Mouse (Mus musculus) lung, embryonic 14.5 days (tissue): ENCODE data around the gene Pld6. TPM values are rescaled to one million over a fixed set of nuclear protein-coding genes. Genes with fewer than 3 reads are reported as not detected.

ENCODE experiments used
- ATAC-seq: fragments of 200-750 bp; cut with Nextera tagmentation; 2 replicates; pipeline ENCODE4 v1.8.0; 2017; ENCODE audit warnings: mild to moderate bottlenecking, moderate TSS enrichment, moderate library complexity; ENCODE audit not compliant: insufficient read depth
- DNase-seq: peaks from one replicate; pipeline ENCODE4 v3.0.0-alpha.2; 2015
- H3K27ac ChIP-seq: fragments of 300-500 bp; sonication (generic); 2 replicates; pipeline ENCODE4 v1.5.1; 2014; ENCODE audit warnings: low read depth, mild to moderate bottlenecking, moderate library complexity
- H3K27me3 ChIP-seq: fragments of 300-500 bp; sonication (generic); 2 replicates; pipeline ENCODE4 v1.6.1; 2014; ENCODE audit warnings: low read length, control low read depth; ENCODE audit not compliant: insufficient read depth
- H3K36me3 ChIP-seq: fragments of 300-500 bp; sonication (generic); 2 replicates; pipeline ENCODE4 v1.6.1; 2014; ENCODE audit warnings: control low read depth; ENCODE audit not compliant: insufficient read depth
- H3K4me1 ChIP-seq: fragments of 300-500 bp; sonication (generic); 2 replicates; pipeline ENCODE4 v1.6.1; 2014; ENCODE audit warnings: antibody characterized with exemption, control low read depth; ENCODE audit not compliant: insufficient read depth
- H3K4me2 ChIP-seq: fragments of 300-500 bp; sonication (generic); 2 replicates; pipeline ENCODE4 v1.6.1; 2014; ENCODE audit warnings: mild to moderate bottlenecking
- H3K4me3 ChIP-seq: fragments of 300-500 bp; sonication (generic); 2 replicates; pipeline ENCODE4 v1.5.1; 2014; ENCODE audit warnings: low read depth, low read length
- H3K9ac ChIP-seq: fragments of 300-500 bp; sonication (generic); 2 replicates; pipeline ENCODE4 v1.6.1; 2014
- H3K9me3 ChIP-seq: fragments of 300-500 bp; sonication (generic); 2 replicates; pipeline ENCODE4 v1.6.1; 2016; ENCODE audit warnings: low read depth, low read length, control low read depth
- CTCF ChIP-seq: IDR thresholded peaks from 2 replicates; pipeline ENCODE4 v1.5.1; 2016; ENCODE audit warnings: antibody characterized with exemption, low read depth
- WGBS: fragments of 180-500 bp; shearing (Covaris S2); extraction: QIAGEN DNeasy Blood & Tissue Kit; methylation state at CpG from one replicate; pipeline ENCODE4 v1.1.7; 2014; 5-methylcytosine and 5-hydroxymethylcytosine counted together
- polyA plus RNA-seq: library from polyadenylated mRNA; unstranded; fragments of >200 nt; fragmentation: Nextera tagmentation; extraction: Ambion mirVana; gene quantifications from 2 replicates; pipeline ENCODE4 v1.2.1, GENCODE M21; 2014

The Pld6 gene
- polyA plus RNA-seq, 1 experiment from 2014 or later: 1.8 TPM

DNA sequence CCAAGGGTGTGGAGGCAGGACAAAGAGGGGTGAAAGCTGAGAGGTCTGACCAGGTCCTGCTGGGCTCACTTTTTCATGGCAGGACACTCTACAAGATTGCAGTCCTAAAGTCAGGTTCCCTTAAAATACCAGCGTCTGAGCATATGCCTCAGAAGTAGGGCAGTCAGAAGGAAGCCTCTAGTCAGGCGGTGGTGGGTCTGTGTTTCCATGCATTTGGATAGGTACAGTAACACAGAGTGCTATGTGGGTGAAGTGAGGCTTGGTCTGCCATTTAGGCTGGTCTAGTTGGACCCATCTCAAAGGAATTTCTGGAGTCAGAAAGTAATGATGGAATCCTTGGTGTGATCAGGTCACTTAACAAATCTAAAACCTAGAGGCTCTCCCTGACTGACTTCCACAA, 18.1 kb downstream of the Pld6 start:
- H3K27me3 ChIP-seq: no peaks in the 10 kb centered on the region
- H3K4me1 ChIP-seq: no peaks in the 10 kb centered on the region
- H3K9ac ChIP-seq: no peak overlapping the region
- H3K4me3 ChIP-seq: no peak overlapping the region
- no peaks in the 10 kb centered on the region for H3K9me3 ChIP-seq
- peaks cover 98% of the 10 kb centered on the region for H3K36me3 ChIP-seq
- 81% methylated on average over 2 of the region's 2 CpGs for WGBS
- no peak overlapping the region for H3K4me2 ChIP-seq
- no peak for TF ChIP-seq CTCF
- DNase-seq (no peak), ATAC-seq (no peak)
- H3K27ac ChIP-seq: no peak overlapping the region

DNA sequence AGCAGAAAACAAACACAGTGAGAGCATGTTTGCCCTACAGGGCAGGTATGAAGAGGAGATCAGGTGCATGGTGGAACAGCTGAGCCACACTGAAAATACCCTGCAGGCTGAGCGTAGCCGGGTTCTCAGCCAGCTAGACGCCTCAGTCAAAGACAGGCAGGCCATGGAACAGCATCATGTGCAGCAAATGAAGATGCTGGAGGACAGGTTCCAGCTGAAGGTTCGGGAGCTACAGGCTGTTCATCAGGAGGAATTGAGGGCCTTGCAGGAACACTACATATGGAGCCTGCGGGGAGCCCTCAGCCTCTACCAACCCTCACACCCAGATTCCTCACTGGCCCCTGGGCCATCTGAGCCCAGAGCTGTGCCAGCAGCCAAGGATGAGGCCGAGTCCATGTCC, 26.6 kb downstream of the Pld6 start:
- Histone ChIP-seq H3K4me2 (no peak overlapping the region), H3K27me3 (no peaks in the 10 kb centered on the region), H3K9me3 (no peaks in the 10 kb centered on the region), H3K9ac (no peak overlapping the region), H3K4me1 (no peaks in the 10 kb centered on the region), H3K36me3 (peaks cover 96% of the 10 kb centered on the region), H3K27ac (no peak overlapping the region), H3K4me3 (no peak overlapping the region)
- DNase-seq (no peak), ATAC-seq (no peak)
- no peak for TF ChIP-seq CTCF
- WGBS: 94% methylated on average over 6 of the region's 6 CpGs

- ATAC-seq (no peak), DNase-seq (no peak)
- no peaks in the 10 kb centered on the region for H3K27me3 ChIP-seq
- TF ChIP-seq CTCF: no peak
- no peak overlapping the region for H3K27ac ChIP-seq
- H3K4me1 ChIP-seq: no peaks in the 10 kb centered on the region
- WGBS: 73% methylated on average over 2 of the region's 2 CpGs
- no peaks in the 10 kb centered on the region for H3K9me3 ChIP-seq
- no peak overlapping the region for H3K9ac ChIP-seq
- H3K36me3 ChIP-seq: peaks cover 96% of the 10 kb centered on the region
- H3K4me3 ChIP-seq: no peak overlapping the region
- no peak overlapping the region for H3K4me2 ChIP-seq
These were observed 27.8 kb downstream of the Pld6 start for GRCm38 (mm10) chr11:59759626-59760025.

- DNase-seq (peak; percentile 31), ATAC-seq (no peak)
- 90% methylated on average over 4 of the region's 4 CpGs for WGBS
- no peak overlapping the region for H3K9ac ChIP-seq
- no peaks in the 10 kb centered on the region for H3K9me3 ChIP-seq
- no peak overlapping the region for H3K27ac ChIP-seq
- no peaks in the 10 kb centered on the region for H3K27me3 ChIP-seq
- H3K4me2 ChIP-seq: no peak overlapping the region
- no peaks in the 10 kb centered on the region for H3K4me1 ChIP-seq
- H3K4me3 ChIP-seq: no peak overlapping the region
- no peak for TF ChIP-seq CTCF
- H3K36me3 ChIP-seq: peaks cover 96% of the 10 kb centered on the region
These were observed 28.3 kb downstream of the Pld6 start for GRCm38 (mm10) chr11:59759178-59759577.

DNA sequence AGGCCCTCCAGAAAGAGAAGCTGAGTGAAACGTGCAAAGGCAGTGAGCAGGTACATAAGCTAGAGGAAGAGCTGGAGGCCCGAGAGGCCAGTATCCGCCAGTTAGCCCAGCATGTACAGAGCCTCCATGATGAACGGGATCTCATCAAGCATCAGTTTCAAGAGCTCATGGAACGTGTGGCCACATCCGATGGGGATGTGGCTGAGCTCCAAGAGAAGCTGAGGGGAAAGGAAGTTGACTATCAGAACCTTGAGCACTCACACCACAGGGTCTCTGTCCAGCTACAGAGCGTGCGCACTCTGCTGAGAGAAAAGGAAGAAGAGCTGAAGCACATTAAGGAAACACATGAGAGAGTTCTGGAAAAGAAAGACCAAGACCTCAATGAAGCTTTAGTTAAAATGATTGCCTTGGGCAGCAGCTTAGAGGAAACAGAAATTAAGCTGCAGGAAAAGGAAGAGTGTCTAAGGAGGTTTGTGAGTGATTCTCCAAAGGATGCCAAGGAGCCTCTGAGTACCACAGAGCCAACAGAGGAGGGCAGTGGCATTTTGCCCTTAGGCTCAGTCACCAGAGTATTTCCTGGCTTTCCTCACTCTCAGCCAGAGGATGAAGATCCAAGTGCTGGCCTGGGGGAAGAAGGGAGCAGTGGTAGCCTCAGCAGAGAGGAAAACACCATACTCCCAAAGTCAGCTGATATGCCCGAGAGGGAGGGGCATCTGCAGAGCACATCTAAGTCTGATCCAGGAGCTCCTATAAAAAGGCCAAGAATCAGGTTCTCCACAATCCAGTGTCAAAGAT, 29.1 kb downstream of the Pld6 start:
- Histone ChIP-seq H3K27me3 (no peaks in the 10 kb centered on the region), H3K4me2 (no peak overlapping the region), H3K4me3 (no peak overlapping the region), H3K36me3 (peaks cover 96% of the 10 kb centered on the region), H3K9ac (no peak overlapping the region), H3K9me3 (no peaks in the 10 kb centered on the region), H3K4me1 (no peaks in the 10 kb centered on the region), H3K27ac (no peak overlapping the region)
- ATAC-seq (no peak), DNase-seq (no peak)
- no peak for TF ChIP-seq CTCF
- WGBS: 83% methylated on average over 9 of the region's 9 CpGs

GRCm38 (mm10) chr11:59756351-59756750, 31.1 kb downstream of the Pld6 start:
- Histone ChIP-seq H3K4me1 (no peaks in the 10 kb centered on the region), H3K4me3 (no peak overlapping the region), H3K9ac (no peak overlapping the region), H3K4me2 (no peak overlapping the region), H3K36me3 (peaks cover 99% of the 10 kb centered on the region), H3K9me3 (no peaks in the 10 kb centered on the region), H3K27me3 (no peaks in the 10 kb centered on the region), H3K27ac (no peak overlapping the region)
- ATAC-seq (no peak), DNase-seq (no peak)
- WGBS: 93% methylated on average over 4 of the region's 4 CpGs
- no peak for TF ChIP-seq CTCF

DNA sequence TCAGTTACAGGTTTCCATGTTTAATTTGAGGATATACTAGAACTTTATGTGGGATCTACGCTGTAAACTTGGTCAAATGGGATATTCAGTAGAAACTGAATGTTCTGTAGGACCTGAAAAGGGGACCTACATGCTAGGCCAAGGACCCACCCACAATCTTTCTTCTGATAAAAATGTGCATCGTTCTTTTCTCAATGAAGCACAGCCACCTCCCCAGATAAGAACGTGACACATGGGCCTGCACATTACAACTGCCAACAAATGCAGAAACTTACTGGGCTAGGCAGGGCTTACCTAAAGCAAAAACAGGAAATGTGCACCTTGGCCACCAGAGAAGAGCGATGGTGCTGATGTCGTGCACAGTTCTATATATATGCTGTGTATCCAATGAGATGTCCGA, 32.9 kb downstream of the Pld6 start:
- 92% methylated on average over 6 of the region's 6 CpGs for WGBS
- H3K9me3 ChIP-seq: no peaks in the 10 kb centered on the region
- H3K4me2 ChIP-seq: no peak overlapping the region
- no peak for TF ChIP-seq CTCF
- no peaks in the 10 kb centered on the region for H3K4me1 ChIP-seq
- H3K36me3 ChIP-seq: peaks cover 99% of the 10 kb centered on the region
- no peak overlapping the region for H3K4me3 ChIP-seq
- no peaks in the 10 kb centered on the region for H3K27me3 ChIP-seq
- H3K9ac ChIP-seq: no peak overlapping the region
- no peak for DNase-seq
- H3K27ac ChIP-seq: no peak overlapping the region
- ATAC-seq: no peak

DNA sequence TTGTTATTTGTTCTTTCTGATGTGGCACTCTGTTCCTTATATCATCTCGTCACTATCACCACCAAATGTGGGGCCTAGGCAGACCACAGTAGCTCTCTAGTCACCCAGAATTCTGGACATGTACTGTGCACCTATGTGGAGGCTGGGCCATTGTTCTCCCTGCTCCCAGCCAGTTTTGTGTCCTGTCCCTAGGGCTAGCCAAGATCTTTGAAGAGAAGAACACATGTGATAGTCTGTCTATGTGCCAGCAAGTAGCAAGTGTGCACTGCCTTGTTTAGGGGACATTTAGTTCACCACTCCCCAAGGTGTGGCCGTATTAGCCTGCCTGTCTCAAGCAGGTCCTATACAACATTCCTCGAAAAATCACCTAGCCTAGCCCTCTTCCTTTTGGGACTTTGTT, 38.4 kb downstream of the Pld6 start:
- WGBS: 75% methylated on average over 3 of the region's 3 CpGs
- H3K36me3 ChIP-seq: peaks cover 80% of the 10 kb centered on the region
- H3K9me3 ChIP-seq: no peaks in the 10 kb centered on the region

More for the DNA sequence above, 38.4 kb downstream of the Pld6 start:
- no peak for DNase-seq
- Histone ChIP-seq H3K27ac (no peak overlapping the region), H3K4me1 (no peaks in the 10 kb centered on the region), H3K27me3 (no peaks in the 10 kb centered on the region), H3K9ac (no peak overlapping the region), H3K4me3 (no peak overlapping the region), H3K4me2 (no peak overlapping the region)
- TF ChIP-seq CTCF: no peak
- no peak for ATAC-seq
